24 mouse cellular contexts compared by ENCODE assay signal in the genomic region with DNA sequence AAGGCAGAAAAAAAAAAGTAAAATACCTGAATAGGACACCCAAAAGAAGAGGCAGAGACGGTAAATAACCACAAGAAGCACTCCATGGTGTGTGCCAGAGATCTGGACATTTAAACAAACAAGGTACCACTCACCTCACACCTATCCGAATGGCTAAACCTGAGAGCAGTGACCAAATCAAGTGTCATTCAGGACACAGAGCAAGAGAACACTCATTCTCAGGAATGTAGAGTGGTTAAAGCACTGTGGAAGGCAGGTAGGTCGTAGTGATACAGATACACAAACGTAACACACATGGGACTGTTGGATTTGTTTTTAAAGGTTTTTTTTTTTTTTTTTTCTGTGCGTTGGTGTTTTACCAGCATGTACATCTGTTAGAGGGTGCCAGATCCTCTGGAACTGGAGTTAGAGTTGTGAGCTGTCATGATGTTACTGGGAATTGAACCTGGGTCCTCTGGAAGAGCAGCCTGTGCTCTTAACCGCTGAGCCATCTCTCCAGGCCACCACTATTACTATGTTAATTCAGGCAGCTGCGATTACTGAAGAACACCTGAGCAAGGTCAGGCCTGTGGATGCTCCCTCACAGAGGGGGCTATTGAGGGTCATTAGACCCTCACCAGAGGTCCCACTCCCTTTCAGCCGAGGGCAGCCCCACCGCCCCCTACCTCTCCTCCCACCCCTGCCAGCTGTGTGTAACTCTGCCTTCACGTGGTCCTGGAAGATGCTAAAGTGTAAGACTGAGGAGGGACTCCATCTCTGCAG. TPM values are rescaled to one million over a fixed set of nuclear protein-coding genes. Genes with fewer than 3 reads are reported as not detected.
A peak's percentile ranks its signal among the peaks of the same experiment; 100 is the strongest.
DNase-seq lines count a peak whose midpoint lies in the region; ATAC-seq and TF ChIP-seq lines count a peak whose summit lies in the region.
"Had no signal": no experiment of that assay in that cellular context is flagged by ENCODE, and none has a peak within 500 bp of the region (broad histone marks: within the 10 kb centered on the region; RNA-seq: fewer than 3 reads in every experiment).

No protein-coding gene starts in this region.

- no peaks in the 10 kb centered on the region for H3K9me3 ChIP-seq in ES-Bruce4 (replicated peaks; ENCODE audit: control insufficient read depth, insufficient read depth, low read length, poor library complexity, severe bottlenecking)
- H3K9me3 ChIP-seq in ES-E14 (ENCODE audit: control insufficient read depth, insufficient read depth, low read depth, low read length): no peaks in the 10 kb centered on the region
- H3K9me3 ChIP-seq in forebrain, embryonic 13.5 days (replicated peaks): no peaks in the 10 kb centered on the region
- H3K9me3 ChIP-seq: forebrain, embryonic 10.5 days; heart, embryonic 12.5 days; heart, embryonic 15.5 days; hindbrain, embryonic 10.5 days; hindbrain, embryonic 13.5 days had no signal

- H3K36me3 ChIP-seq in ES-Bruce4 (ENCODE audit: control insufficient read depth, insufficient read depth, low read length, poor library complexity, severe bottlenecking) (no peaks in the 10 kb centered on the region), ES-E14 (ENCODE audit: control insufficient read depth, insufficient read depth, low read length, poor library complexity, severe bottlenecking) (no peaks in the 10 kb centered on the region)
- no peaks in the 10 kb centered on the region for H3K36me3 ChIP-seq in forebrain, embryonic 13.5 days (ENCODE audit: poor library complexity, severe bottlenecking)
- H3K36me3 ChIP-seq: forebrain, embryonic 10.5 days; heart, embryonic 12.5 days; heart, embryonic 15.5 days; hindbrain, embryonic 10.5 days; hindbrain, embryonic 13.5 days had no signal

- H3K9ac ChIP-seq in ES-Bruce4 (ENCODE audit: low read depth, poor library complexity, severe bottlenecking) (peak overlapping the region; percentile 6; the same call in 1 of the 2 replicates), ES-E14 (ENCODE audit: insufficient read depth, low read depth, low read length, poor library complexity, severe bottlenecking) (peak overlapping the region; percentile 38; the same call in 1 of the 2 replicates)
- no peak overlapping the region for H3K9ac ChIP-seq in forebrain, embryonic 13.5 days
- H3K9ac ChIP-seq: forebrain, postnatal 0 days; heart, embryonic 12.5 days; heart, embryonic 15.5 days; hindbrain, embryonic 13.5 days had no signal

- H3K27me3 ChIP-seq in ES-Bruce4 (ENCODE audit: control insufficient read depth, insufficient read depth, low read length, poor library complexity, severe bottlenecking): no peaks in the 10 kb centered on the region
- H3K27me3 ChIP-seq in forebrain, embryonic 13.5 days: 0 out of 2 replicates have a peak, but pooled peaks cover 3% of the 10 kb centered on the region
- H3K27me3 ChIP-seq: heart, embryonic 12.5 days; heart, embryonic 15.5 days; hindbrain, embryonic 13.5 days had no signal

- peak; percentile 69; the same call in 1 of the 2 replicates for TF ChIP-seq EP300 in ES-Bruce4 (IDR thresholded peaks at IDR 0.05; ENCODE audit: insufficient read depth, low read depth, low read length)

- H3K27ac ChIP-seq in ES-Bruce4 (ENCODE audit: insufficient read depth, low read length) (peak overlapping the region; percentile 86), ES-E14 (ENCODE audit: insufficient read depth, low read depth, low read length, poor library complexity, severe bottlenecking) (peak overlapping the region; percentile 41; the same call in 1 of the 2 replicates)
- H3K27ac ChIP-seq in forebrain, embryonic 13.5 days: no peak overlapping the region
- H3K27ac ChIP-seq: forebrain, embryonic 10.5 days; heart, embryonic 15.5 days; hindbrain, embryonic 10.5 days; hindbrain, embryonic 13.5 days had no signal

- in situ Hi-C loops in ES-E14 (cut with MboI; ENCODE audit: low sequenced_read_pairs in 2 of 2, unreplicated experiment in 2 of 2): no loop called here

- no peak for ATAC-seq in forebrain, embryonic 13.5 days
- ATAC-seq: CD4-positive, CD25-positive, alpha-beta regulatory T cell, adult 4 months; forebrain, embryonic 14.5 days; forebrain, postnatal 0 days; hindbrain, embryonic 16.5 days had no signal

- H3K4me3 ChIP-seq in ES-Bruce4 (ENCODE audit: low read depth, low read length) (no peak overlapping the region), ES-E14 (ENCODE audit: insufficient read depth in 1 of 2, low read depth in 1 of 2, low read length in 2 of 2, poor library complexity in 1 of 2, severe bottlenecking in 1 of 2) (no peak overlapping the region)
- no peak overlapping the region for H3K4me3 ChIP-seq in forebrain, embryonic 13.5 days
- H3K4me3 ChIP-seq: forebrain, embryonic 10.5 days; heart, embryonic 12.5 days; heart, embryonic 15.5 days; hindbrain, embryonic 10.5 days; hindbrain, embryonic 13.5 days had no signal

- TF ChIP-seq CTCF in ES-Bruce4 (IDR thresholded peaks at IDR 0.05; ENCODE audit: low read depth, low read length): no peak

- peaks cover 19% of the 10 kb centered on the region for H3K4me1 ChIP-seq in ES-Bruce4 (ENCODE audit: control insufficient read depth, insufficient read depth, low read length)
- peaks cover 8 to 50% of the 10 kb centered on the region in 2 experiments; a peak in 3 of 4 replicates for H3K4me1 ChIP-seq in ES-E14 (ENCODE audit: control insufficient read depth in 2 of 2, insufficient read depth in 2 of 2, low read length in 2 of 2, poor library complexity in 1 of 2)
- no peaks in the 10 kb centered on the region for H3K4me1 ChIP-seq in forebrain, embryonic 13.5 days
- H3K4me1 ChIP-seq: hindbrain, embryonic 13.5 days had no signal

- no peak for TF ChIP-seq POLR2A in ES-Bruce4 (IDR thresholded peaks at IDR 0.05; ENCODE audit: insufficient read depth, low read length)

- peak; percentile 63 for DNase-seq in lung, postnatal 25 days (ENCODE audit: low spot score)
- no peak for DNase-seq in lung, postnatal 14 days
- no peak for DNase-seq in ES-E14 (ENCODE audit: low read depth, low spot score)
- no peak for DNase-seq in thymus, postnatal 10 days (ENCODE audit: low spot score in 2 of 2)
- DNase-seq: adrenal gland, postnatal 10 days; adrenal gland, postnatal 36 days; cerebellum, adult 18-20 months; cerebellum, adult 9-10 months; cerebellum, postnatal 14 days; forebrain, postnatal 0 days; gastrocnemius, postnatal 25 days; heart, adult 18-20 months; heart, postnatal 10 days; heart, postnatal 36 days had no signal

- WGBS in forebrain, embryonic 13.5 days: 69% methylated on average over 10 of the region's 10 CpGs

- H3K4me2 ChIP-seq in forebrain, embryonic 13.5 days: no peak overlapping the region
- H3K4me2 ChIP-seq: heart, embryonic 12.5 days; heart, embryonic 15.5 days; hindbrain, embryonic 13.5 days had no signal

TF ChIP-seq in ES-E14, 5 proteins besides CTCF, POLR2A, EP300 and RAD21:
- TF ChIP-seq MAFK (IDR thresholded peaks at IDR 0.05; ENCODE audit: insufficient read depth, low read depth, low read length) (no peak), ZNF384 (IDR thresholded peaks at IDR 0.05; ENCODE audit: low read depth, low read length) (0 out of 2 replicates have a peak, but pooled peaks have one; percentile 34)

RNA-seq across cellular contexts. Expression of a gene that starts 31.8 kb away (rescaled TPM):
- 0.75 and 0.85 TPM in 2 replicates for polyA plus RNA-seq in ES-Bruce4 (2011; ENCODE audit: insufficient read depth, insufficient read length, low read depth, missing spikeins)
- total RNA-seq in ES-E14 (2012; rRNA removed): 2.4 and 5.5 TPM in 2 replicates
- 1.8 and 2.2 TPM in 2 replicates for polyA plus RNA-seq in forebrain, embryonic 13.5 days (2015; fragmentation: Nextera tagmentation; extraction: Ambion mirVana)
- polyA plus RNA-seq: CD4-positive, CD25-positive, alpha-beta regulatory T cell, adult 4 months had no signal

RNA-seq across cellular contexts. Expression of a gene that starts 41.3 kb away (rescaled TPM):
- 2.0 and 2.2 TPM in 2 replicates for polyA plus RNA-seq in ES-Bruce4 (2011; ENCODE audit: insufficient read depth, insufficient read length, low read depth, missing spikeins)
- total RNA-seq in ES-E14 (2012; rRNA removed): 19.9 and 26.1 TPM in 2 replicates
- polyA plus RNA-seq in forebrain, embryonic 13.5 days (2015; fragmentation: Nextera tagmentation; extraction: Ambion mirVana): 6.3 and 7.5 TPM in 2 replicates
- polyA plus RNA-seq: CD4-positive, CD25-positive, alpha-beta regulatory T cell, adult 4 months had no signal
